Mouse (Mus musculus): ENCODE data around the gene Grap. TPM values are rescaled to one million over a fixed set of nuclear protein-coding genes. Genes with fewer than 3 reads are reported as not detected.

Grap gene
- polyA plus RNA-seq, 1 experiment from 2014 or later, result 4.8 TPM

GRCm38 (mm10) chr11:61715130-61715529, 62.1 kb downstream of the Grap start:
- Histone ChIP-seq H3K27me3 (ENCODE audit: control insufficient read depth, insufficient read depth, low read depth, low read length) (no peaks in the 10 kb centered on the region), H3K9ac (ENCODE audit: low read depth, low read length) (no peak overlapping the region), H3K9me3 (replicated peaks; ENCODE audit: control insufficient read depth, low read length) (no peaks in the 10 kb centered on the region), H3K4me1 (ENCODE audit: control insufficient read depth, low read depth, low read length) (no peaks in the 10 kb centered on the region), H3K36me3 (ENCODE audit: control insufficient read depth, insufficient read depth) (no peaks in the 10 kb centered on the region), H3K27ac (ENCODE audit: low read length) (no peak overlapping the region), H3K4me3 (ENCODE audit: low read depth, low read length) (no peak overlapping the region), H3K4me2 (ENCODE audit: low read depth, low read length) (no peak overlapping the region)
- WGBS (ENCODE audit: insufficient replicate concordance), result 47% methylated on average over 6 of the region's 6 CpGs
- ATAC-seq (ENCODE audit: low read depth), result no peak; the same call in 1 of the 2 replicates

GRCm38 (mm10) chr11:61717990-61718389, 64.9 kb downstream of the Grap start:
- Histone ChIP-seq H3K4me1 (ENCODE audit: control insufficient read depth, low read depth, low read length) (no peaks in the 10 kb centered on the region), H3K9ac (ENCODE audit: low read depth, low read length) (no peak overlapping the region), H3K27me3 (ENCODE audit: control insufficient read depth, insufficient read depth, low read depth, low read length) (no peaks in the 10 kb centered on the region), H3K4me3 (ENCODE audit: low read depth, low read length) (no peak overlapping the region), H3K36me3 (ENCODE audit: control insufficient read depth, insufficient read depth) (no peaks in the 10 kb centered on the region), H3K27ac (ENCODE audit: low read length) (no peak overlapping the region), H3K9me3 (replicated peaks; ENCODE audit: control insufficient read depth, low read length) (no peaks in the 10 kb centered on the region), H3K4me2 (ENCODE audit: low read depth, low read length) (no peak overlapping the region)
- no peak for ATAC-seq (ENCODE audit: low read depth)
- 51% methylated on average over 5 of the region's 5 CpGs for WGBS (ENCODE audit: insufficient replicate concordance)

GRCm38 (mm10) chr11:61719387-61719786, 66.3 kb downstream of the Grap start:
- WGBS (ENCODE audit: insufficient replicate concordance), result 57% methylated on average over 3 of the region's 3 CpGs
- no peaks in the 10 kb centered on the region for H3K9me3 ChIP-seq (replicated peaks; ENCODE audit: control insufficient read depth, low read length)
- H3K27me3 ChIP-seq (ENCODE audit: control insufficient read depth, insufficient read depth, low read depth, low read length), result no peaks in the 10 kb centered on the region
- no peak overlapping the region for H3K4me2 ChIP-seq (ENCODE audit: low read depth, low read length)
- H3K27ac ChIP-seq (ENCODE audit: low read length), result no peak overlapping the region
- H3K9ac ChIP-seq (ENCODE audit: low read depth, low read length), result no peak overlapping the region
- ATAC-seq (ENCODE audit: low read depth), result no peak
- no peaks in the 10 kb centered on the region for H3K4me1 ChIP-seq (ENCODE audit: control insufficient read depth, low read depth, low read length)
- no peak overlapping the region for H3K4me3 ChIP-seq (ENCODE audit: low read depth, low read length)
- no peaks in the 10 kb centered on the region for H3K36me3 ChIP-seq (ENCODE audit: control insufficient read depth, insufficient read depth)

- 66% methylated on average over 8 of the region's 8 CpGs for WGBS (ENCODE audit: insufficient replicate concordance)
- ATAC-seq (ENCODE audit: low read depth), result no peak
- Histone ChIP-seq H3K27me3 (ENCODE audit: control insufficient read depth, insufficient read depth, low read depth, low read length) (no peaks in the 10 kb centered on the region), H3K9ac (ENCODE audit: low read depth, low read length) (no peak overlapping the region), H3K27ac (ENCODE audit: low read length) (no peak overlapping the region), H3K4me2 (ENCODE audit: low read depth, low read length) (no peak overlapping the region), H3K4me1 (ENCODE audit: control insufficient read depth, low read depth, low read length) (no peaks in the 10 kb centered on the region), H3K9me3 (replicated peaks; ENCODE audit: control insufficient read depth, low read length) (no peaks in the 10 kb centered on the region), H3K36me3 (ENCODE audit: control insufficient read depth, insufficient read depth) (no peaks in the 10 kb centered on the region), H3K4me3 (ENCODE audit: low read depth, low read length) (no peak overlapping the region)
Observed at GRCm38 (mm10) chr11:61719826-61720225, 66.8 kb downstream of the Grap start.

GRCm38 (mm10) chr11:61720636-61721035, 67.6 kb downstream of the Grap start, which contains the start of gene Slc5a10:
Slc5a10 (minus strand) TSS chr11:61720826.
- H3K4me3 ChIP-seq (ENCODE audit: low read depth, low read length), result no peak within 1 kb of the TSS
- H3K27ac ChIP-seq (ENCODE audit: low read length), result no peak within 1 kb of the TSS
- no peak within 1 kb of the TSS for H3K4me2 ChIP-seq (ENCODE audit: low read depth, low read length)
- H3K4me1 ChIP-seq (ENCODE audit: control insufficient read depth, low read depth, low read length), result no peaks in the 10 kb centered on the region
- ATAC-seq (ENCODE audit: low read depth), result no peak
- H3K9ac ChIP-seq (ENCODE audit: low read depth, low read length), result no peak within 1 kb of the TSS
- H3K36me3 ChIP-seq (ENCODE audit: control insufficient read depth, insufficient read depth), result no peaks in the 10 kb centered on the region
- no peaks in the 10 kb centered on the region for H3K9me3 ChIP-seq (replicated peaks; ENCODE audit: control insufficient read depth, low read length)
- no peaks in the 10 kb centered on the region for H3K27me3 ChIP-seq (ENCODE audit: control insufficient read depth, insufficient read depth, low read depth, low read length)
- WGBS (ENCODE audit: insufficient replicate concordance), result 70% methylated on average over 3 of the region's 3 CpGs

GRCm38 (mm10) chr11:61722077-61722476, 69.0 kb downstream of the Grap start:
- 55% methylated on average over 5 of the region's 5 CpGs for WGBS (ENCODE audit: insufficient replicate concordance)

More at GRCm38 (mm10) chr11:61722077-61722476, 69.0 kb downstream of the Grap start:
- Histone ChIP-seq H3K27ac (ENCODE audit: low read length) (no peak overlapping the region), H3K27me3 (ENCODE audit: control insufficient read depth, insufficient read depth, low read depth, low read length) (no peaks in the 10 kb centered on the region), H3K36me3 (ENCODE audit: control insufficient read depth, insufficient read depth) (no peaks in the 10 kb centered on the region), H3K4me1 (ENCODE audit: control insufficient read depth, low read depth, low read length) (no peaks in the 10 kb centered on the region), H3K9me3 (replicated peaks; ENCODE audit: control insufficient read depth, low read length) (no peaks in the 10 kb centered on the region), H3K9ac (ENCODE audit: low read depth, low read length) (no peak overlapping the region), H3K4me3 (ENCODE audit: low read depth, low read length) (no peak overlapping the region), H3K4me2 (ENCODE audit: low read depth, low read length) (no peak overlapping the region)
- ATAC-seq (ENCODE audit: low read depth), result no peak

Other genes starting within 250 kb of the Grap start
- gene Rnf112, start 199.1 kb upstream of the Grap start, polyA plus RNA-seq (2015; fragmentation: Nextera tagmentation; extraction: Ambion mirVana), result 0.07 TPM in 2 replicates
- gene Mfap4, start 167.8 kb upstream of the Grap start, polyA plus RNA-seq (2015; fragmentation: Nextera tagmentation; extraction: Ambion mirVana), result 6.7 and 9.9 TPM in 2 replicates
- gene Mapk7, start 158.9 kb upstream of the Grap start, polyA plus RNA-seq (2015; fragmentation: Nextera tagmentation; extraction: Ambion mirVana), result 6.5 and 7.2 TPM in 2 replicates
- gene B9d1, start 148.1 kb upstream of the Grap start, polyA plus RNA-seq (2015; fragmentation: Nextera tagmentation; extraction: Ambion mirVana), result 1.2 and 1.3 TPM in 2 replicates
- 2.0 and 2.8 TPM in 2 replicates for gene Epn2, start 73.6 kb upstream of the Grap start, polyA plus RNA-seq (2015; fragmentation: Nextera tagmentation; extraction: Ambion mirVana)
- 6.2 and 6.5 TPM in 2 replicates for gene Fam83g, start 30.8 kb downstream of the Grap start, polyA plus RNA-seq (2015; fragmentation: Nextera tagmentation; extraction: Ambion mirVana)
- gene Slc5a10, start 67.6 kb downstream of the Grap start, polyA plus RNA-seq (2015; fragmentation: Nextera tagmentation; extraction: Ambion mirVana), result not detected in 2 replicates
- gene Prpsap2, start 108.8 kb downstream of the Grap start, polyA plus RNA-seq (2015; fragmentation: Nextera tagmentation; extraction: Ambion mirVana), result 5.7 and 6.4 TPM in 2 replicates
- gene Ulk2, start 201.8 kb downstream of the Grap start, polyA plus RNA-seq (2015; fragmentation: Nextera tagmentation; extraction: Ambion mirVana), result 2.3 and 3.3 TPM in 2 replicates

All from liver, embryonic 16.5 days (tissue).